Mouse (Mus musculus) small intestine, adult 2 months (tissue): ENCODE results near the gene 2310011J03Rik. TPM values are rescaled to one million over a fixed set of nuclear protein-coding genes. Genes with fewer than 3 reads are reported as not detected.

Source experiments
- H3K27ac ChIP-seq: fragments of 200-500 bp; 2 replicates; pipeline ENCODE4 v1.5.1; 2012; ENCODE audit warnings: low read depth, low read length, control low read depth, inconsistent platforms; ENCODE audit not compliant: insufficient read depth
- H3K27me3 ChIP-seq: fragments of 200-500 bp; 2 replicates; pipeline ENCODE4 v1.6.1; 2012; ENCODE audit warnings: mild to moderate bottlenecking, moderate library complexity, low read length, inconsistent platforms; ENCODE audit not compliant: control insufficient read depth, insufficient read depth
- H3K36me3 ChIP-seq: fragments of 200-500 bp; 2 replicates; pipeline ENCODE4 v1.6.1; 2012; ENCODE audit warnings: mild to moderate bottlenecking, low read length, control low read depth, inconsistent platforms; ENCODE audit not compliant: control insufficient read depth, insufficient read depth
- H3K4me1 ChIP-seq: fragments of 200-500 bp; 2 replicates; pipeline ENCODE4 v1.6.1; 2012; ENCODE audit warnings: low read length, inconsistent platforms, mixed read lengths; ENCODE audit not compliant: control insufficient read depth, insufficient read depth, insufficient read length
- H3K4me3 ChIP-seq: fragments of 200-500 bp; 2 replicates; pipeline ENCODE4 v1.5.1; 2012; ENCODE audit warnings: low read depth, mild to moderate bottlenecking, control low read depth, inconsistent platforms, low read length, moderate library complexity
- CTCF ChIP-seq: fragments of 200-500 bp; IDR thresholded peaks from 2 replicates; pipeline ENCODE4 v1.5.1; 2012; ENCODE audit warnings: low read depth, mild to moderate bottlenecking, control low read depth, inconsistent platforms, low read length, moderate library complexity, mixed read lengths; ENCODE audit not compliant: insufficient replicate concordance, insufficient read length; ENCODE audit errors: extremely low read depth
- POLR2A ChIP-seq: fragments of 200-500 bp; IDR thresholded peaks from 2 replicates; pipeline ENCODE4 v1.6.1; 2012; ENCODE audit warnings: low read depth, mild to moderate bottlenecking, control low read depth, inconsistent platforms, low read length, moderate library complexity
- WGBS: fragments of 180-500 bp; shearing (Covaris S2); methylation state at CpG from one replicate; pipeline ENCODE4 v1.1.7; 2018; 5-methylcytosine and 5-hydroxymethylcytosine counted together
- polyA plus RNA-seq: library from polyadenylated mRNA; depleted of rRNA; stranded (reverse); fragments of >200 nt; gene quantifications from 2 replicates; pipeline ENCODE4 v1.2.3, GENCODE M21; 2012

Gene 2310011J03Rik
- polyA plus RNA-seq, 1 experiment, result 74.1 TPM

DNA sequence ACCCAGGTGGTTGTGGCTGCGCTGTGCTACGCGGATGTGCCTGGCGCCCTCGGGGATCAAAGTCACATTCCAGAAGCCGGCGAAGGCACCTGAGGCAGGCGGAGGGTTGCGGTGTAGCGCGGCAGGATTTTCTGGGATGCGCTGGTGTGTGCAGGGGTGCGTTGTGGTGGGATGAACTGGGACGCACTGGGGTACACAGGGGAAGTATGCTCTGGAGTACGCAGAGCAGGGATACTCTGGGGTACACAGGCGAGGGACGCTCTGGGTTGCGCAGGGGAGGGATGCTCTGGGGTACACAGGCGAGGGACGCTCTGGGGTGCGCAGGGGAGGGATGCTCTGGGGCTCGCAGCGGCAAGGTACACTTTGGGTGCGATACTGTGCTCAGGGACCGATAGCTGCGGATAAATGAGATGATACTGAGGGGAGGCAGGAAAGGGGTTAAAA, 22.0 kb upstream of the 2310011J03Rik start:
- Histone ChIP-seq H3K36me3 (no peaks in the 10 kb centered on the region), H3K4me3 (peak overlapping the region; percentile 33), H3K27ac (no peak overlapping the region), H3K4me1 (peaks cover 43% of the 10 kb centered on the region), H3K27me3 (peaks cover 2% of the 10 kb centered on the region; the same call in 1 of the 2 replicates)
- 4% methylated on average over 26 of the region's 26 CpGs for WGBS
- TF ChIP-seq POLR2A, result no peak
- no peak for TF ChIP-seq CTCF

DNA sequence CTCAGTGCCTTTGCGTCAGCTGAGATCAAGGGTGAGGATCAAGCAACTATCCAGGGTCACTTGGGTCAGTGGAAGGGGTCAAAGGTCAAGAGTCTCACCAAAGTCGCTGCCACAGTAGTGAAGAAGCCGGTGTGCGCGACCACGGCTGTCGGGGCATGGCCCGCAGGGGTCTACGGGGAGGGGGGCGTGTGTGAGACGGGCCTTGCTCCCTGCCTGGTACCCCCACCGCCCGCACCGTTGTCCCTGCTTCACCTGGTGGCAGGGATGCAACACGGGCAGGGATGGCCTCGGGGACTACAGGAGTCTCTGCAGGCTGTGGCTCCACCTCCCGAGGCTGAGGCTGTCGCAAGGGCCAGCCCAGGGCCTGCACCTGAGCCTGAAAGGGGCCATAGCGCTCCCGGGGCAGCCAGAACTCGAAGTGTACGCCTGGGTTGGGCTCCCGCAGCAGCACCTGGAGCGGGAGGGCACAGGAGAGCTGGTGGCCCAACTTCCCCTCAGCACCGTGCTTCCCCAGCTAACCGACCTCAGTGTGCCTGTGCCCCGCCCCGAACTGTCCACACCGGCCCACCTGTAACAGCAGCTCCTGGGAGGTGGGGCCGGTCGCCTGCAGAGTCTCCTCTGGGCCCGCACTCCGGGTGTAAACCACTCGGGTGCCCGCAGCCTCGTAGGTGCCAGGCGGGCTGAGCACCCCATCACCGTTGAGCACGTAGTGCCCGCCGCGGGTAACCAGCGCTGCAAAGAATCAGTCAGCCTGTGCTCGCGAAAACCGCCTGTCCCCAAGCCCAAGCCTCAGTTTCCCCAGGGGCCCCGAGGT, 21.4 kb upstream of the 2310011J03Rik start:
- Histone ChIP-seq H3K36me3 (no peaks in the 10 kb centered on the region), H3K4me3 (peak overlapping the region; percentile 33), H3K27me3 (peaks cover 2% of the 10 kb centered on the region; the same call in 1 of the 2 replicates), H3K27ac (no peak overlapping the region), H3K4me1 (peaks cover 42% of the 10 kb centered on the region)
- 12% methylated on average over 47 of the region's 47 CpGs for WGBS
- no peak for TF ChIP-seq POLR2A
- TF ChIP-seq CTCF, result no peak

DNA sequence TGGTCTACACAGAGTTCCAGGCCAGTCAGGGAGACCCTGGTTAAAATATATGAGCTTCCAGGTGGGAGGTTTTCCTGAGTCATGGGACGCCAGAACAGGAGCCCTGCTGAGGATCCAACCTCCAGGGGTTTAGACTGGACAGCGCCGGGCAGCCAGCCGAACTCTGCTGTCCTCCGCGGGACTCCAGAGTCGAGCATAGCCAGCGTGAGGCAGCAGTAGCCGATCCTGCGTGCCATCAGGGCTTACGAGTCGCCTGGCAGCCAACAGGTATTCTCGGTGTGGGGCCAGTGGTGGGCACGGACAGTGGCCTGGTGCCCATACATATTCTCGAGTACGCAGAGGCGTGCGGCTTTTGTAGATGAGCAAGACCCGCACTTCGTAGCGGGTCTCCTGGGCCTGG, 20.7 kb upstream of the 2310011J03Rik start:
- H3K27ac ChIP-seq, result no peak overlapping the region
- WGBS, result 63% methylated on average over 21 of the region's 21 CpGs
- peaks cover 7% of the 10 kb centered on the region for H3K36me3 ChIP-seq
- peaks cover 42% of the 10 kb centered on the region for H3K4me1 ChIP-seq
- H3K27me3 ChIP-seq, result peaks cover 2% of the 10 kb centered on the region; the same call in 1 of the 2 replicates
- no peak overlapping the region for H3K4me3 ChIP-seq
- TF ChIP-seq CTCF (no peak), POLR2A (no peak)

DNA sequence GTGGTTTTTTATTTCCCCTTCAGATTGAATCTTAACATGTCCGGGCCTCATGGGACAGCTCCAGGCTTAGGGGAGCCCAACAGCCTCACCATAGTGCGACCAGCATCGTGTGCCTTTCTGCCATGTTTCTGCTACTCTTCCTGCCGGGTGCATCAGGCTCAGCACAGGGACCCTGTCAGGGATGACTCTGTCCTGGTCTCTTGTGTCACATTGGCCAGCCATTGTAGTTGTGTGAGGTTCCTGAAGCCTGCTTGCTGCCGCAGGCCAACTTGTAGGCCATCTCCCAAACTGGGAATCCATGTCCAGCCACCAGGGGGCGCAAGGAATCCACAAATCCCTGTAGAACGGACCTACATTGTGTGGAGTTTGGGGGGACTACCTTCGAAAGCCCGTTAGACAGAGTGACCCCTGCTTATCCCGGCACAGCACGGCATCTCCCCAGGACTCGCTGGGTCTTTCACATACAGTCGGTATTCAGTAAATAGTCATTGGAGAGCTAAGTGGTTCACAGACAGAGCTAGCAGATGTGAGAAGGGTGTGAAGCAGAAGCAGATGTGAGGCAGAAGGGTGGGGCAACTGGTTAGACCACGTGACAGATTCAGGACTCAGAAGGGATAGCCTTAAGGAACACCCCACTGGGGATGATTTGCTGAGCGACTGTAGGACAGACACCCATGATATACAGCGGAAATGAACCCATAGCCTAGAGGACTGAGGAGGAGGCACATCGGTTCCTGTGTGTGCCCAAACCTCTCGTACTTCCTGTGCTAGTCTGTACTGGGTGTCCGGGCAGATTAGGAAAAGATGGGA, 19.8 kb upstream of the 2310011J03Rik start:
- Histone ChIP-seq H3K27me3 (peaks cover 2% of the 10 kb centered on the region; the same call in 1 of the 2 replicates), H3K4me3 (no peak overlapping the region), H3K36me3 (peaks cover 15% of the 10 kb centered on the region), H3K4me1 (peaks cover 36% of the 10 kb centered on the region), H3K27ac (no peak overlapping the region)
- TF ChIP-seq CTCF, result peak; percentile 98
- TF ChIP-seq POLR2A, result no peak
- WGBS, result 18% methylated on average over 19 of the region's 19 CpGs

DNA sequence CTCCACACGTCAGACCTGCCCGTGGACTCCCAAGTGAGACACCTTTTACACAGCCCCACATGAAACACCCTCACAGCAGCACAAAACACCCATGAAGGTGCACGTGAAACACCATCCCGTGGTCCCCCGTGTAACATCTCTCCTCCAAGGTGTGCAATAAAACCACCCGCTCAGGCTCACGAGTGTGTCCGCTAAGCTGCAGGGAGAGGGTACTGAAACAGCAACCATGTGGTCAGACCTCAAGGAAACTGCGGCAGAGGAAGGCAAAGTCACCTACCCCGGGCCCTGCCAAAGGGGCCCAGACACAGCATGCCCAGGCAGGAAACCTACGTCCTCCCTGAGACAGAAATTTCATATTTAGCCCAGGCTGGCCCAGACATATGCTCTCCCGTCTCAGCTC, 15.9 kb upstream of the 2310011J03Rik start:
- H3K27me3 ChIP-seq, result no peaks in the 10 kb centered on the region
- H3K4me1 ChIP-seq, result peaks cover 20% of the 10 kb centered on the region
- no peak overlapping the region for H3K4me3 ChIP-seq
- TF ChIP-seq CTCF, result no peak
- no peak for TF ChIP-seq POLR2A
- H3K36me3 ChIP-seq, result peaks cover 28% of the 10 kb centered on the region
- 84% methylated on average over 12 of the region's 12 CpGs for WGBS
- H3K27ac ChIP-seq, result no peak overlapping the region

DNA sequence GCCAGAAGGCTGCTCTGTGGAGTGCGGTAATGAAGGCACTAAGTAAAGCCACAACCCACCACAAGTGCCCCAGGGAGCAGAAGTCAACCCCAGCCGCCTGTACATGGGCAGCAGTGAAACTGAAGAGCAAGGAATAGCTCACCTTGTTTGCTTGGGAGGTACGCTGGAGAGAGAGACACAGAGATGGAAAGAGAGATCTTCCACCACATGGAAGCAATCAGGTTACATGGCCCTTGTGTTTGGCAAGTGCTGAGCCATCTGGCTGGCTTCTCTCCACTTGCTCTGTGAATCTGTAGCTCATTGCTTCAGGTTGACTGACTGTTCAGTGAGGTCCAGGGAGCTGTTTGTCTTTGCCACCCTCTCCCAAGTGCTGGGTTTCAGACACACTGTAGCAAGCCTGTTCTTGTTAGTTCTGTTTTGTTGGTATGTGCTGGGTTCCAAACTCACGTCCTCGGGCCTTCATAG, 12.2 kb upstream of the 2310011J03Rik start:
- Histone ChIP-seq H3K4me1 (peaks cover 22% of the 10 kb centered on the region), H3K36me3 (peaks cover 28% of the 10 kb centered on the region), H3K4me3 (peak overlapping the region; percentile 18), H3K27me3 (no peaks in the 10 kb centered on the region), H3K27ac (peak overlapping the region; percentile 95)
- TF ChIP-seq CTCF (no peak), POLR2A (no peak; the same call in 1 of the 2 replicates)
- 44% methylated on average over 5 of the region's 5 CpGs for WGBS
